19 mouse cellular contexts compared by ENCODE assay signal in the genomic region with DNA sequence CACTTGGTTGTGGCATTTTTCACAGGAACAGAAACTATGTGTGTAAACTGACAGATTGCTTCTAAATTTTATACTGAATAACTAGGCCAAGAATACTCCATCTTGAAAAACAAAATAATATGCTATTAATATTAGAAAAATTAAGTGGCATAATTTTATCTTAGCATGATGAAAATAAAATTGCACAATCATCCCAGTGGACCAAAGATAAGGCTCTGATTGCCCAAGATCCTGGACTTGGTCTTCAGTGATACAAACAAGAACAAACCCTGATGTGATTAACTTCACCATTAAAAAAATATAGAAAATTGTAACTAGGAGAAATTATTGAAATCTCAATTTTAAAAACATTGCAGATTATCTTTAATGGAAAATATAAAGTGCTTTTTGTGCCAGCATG.
DNase-seq lines count a peak whose midpoint lies in the region; ATAC-seq and TF ChIP-seq lines count a peak whose summit lies in the region.
"Had no signal": no experiment of that assay in that cellular context is flagged by ENCODE, and none has a peak within 500 bp of the region (broad histone marks: within the 10 kb centered on the region; RNA-seq: fewer than 3 reads in every experiment).

No protein-coding gene starts in this region.

- TF ChIP-seq EP300 in heart, adult 2 months (IDR thresholded peaks at IDR 0.05; ENCODE audit: insufficient read depth, low read depth, low read length), result no peak
- no peak for TF ChIP-seq EP300 in liver, postnatal 0 days (IDR thresholded peaks at IDR 0.05; ENCODE audit: low read depth)
- TF ChIP-seq EP300 in lung, postnatal 0 days (IDR thresholded peaks at IDR 0.05), result no peak

- H3K4me2 ChIP-seq in liver, postnatal 0 days (ENCODE audit: low read depth, low read length), result no peak overlapping the region
- no peak overlapping the region for H3K4me2 ChIP-seq in lung, postnatal 0 days (replicated peaks; ENCODE audit: low read depth, low read length)
- H3K4me2 ChIP-seq: embryonic facial prominence, embryonic 12.5 days; forebrain, embryonic 15.5 days; heart, embryonic 13.5 days; hindbrain, embryonic 14.5 days; intestine, embryonic 15.5 days had no signal

- no peak for TF ChIP-seq CTCF in heart, adult 2 months (IDR thresholded peaks at IDR 0.05)
- TF ChIP-seq CTCF in liver, adult 2 months (IDR thresholded peaks at IDR 0.05; ENCODE audit: low read depth, low read length), result no peak
- no peak for TF ChIP-seq CTCF in liver, postnatal 0 days (IDR thresholded peaks at IDR 0.05; ENCODE audit: low read depth)
- no peak for TF ChIP-seq CTCF in lung, postnatal 0 days (IDR thresholded peaks at IDR 0.05)

- no peaks in the 10 kb centered on the region for H3K27me3 ChIP-seq in heart, adult 2 months (ENCODE audit: control insufficient read depth, insufficient read depth, low read length)
- no peaks in the 10 kb centered on the region for H3K27me3 ChIP-seq in heart, embryonic 10.5 days (ENCODE audit: insufficient read depth, poor library complexity, severe bottlenecking)
- H3K27me3 ChIP-seq in liver, adult 2 months (ENCODE audit: control insufficient read depth, insufficient read depth, low read length), result 0 out of 2 replicates have a peak, but pooled peaks cover 2% of the 10 kb centered on the region
- no peaks in the 10 kb centered on the region for H3K27me3 ChIP-seq in liver, postnatal 0 days (ENCODE audit: insufficient read depth, low read length)
- H3K27me3 ChIP-seq in lung, postnatal 0 days (replicated peaks; ENCODE audit: insufficient read depth, low read length), result no peaks in the 10 kb centered on the region
- H3K27me3 ChIP-seq: embryonic facial prominence, embryonic 12.5 days; forebrain, embryonic 15.5 days; heart, embryonic 13.5 days; intestine, embryonic 15.5 days had no signal

- H3K79me2 ChIP-seq in heart, adult 2 months (replicated peaks; ENCODE audit: control insufficient read depth, insufficient read depth, low read length), result no peaks in the 10 kb centered on the region
- H3K79me2 ChIP-seq in liver, adult 2 months (ENCODE audit: control insufficient read depth, insufficient read depth, low read length), result no peaks in the 10 kb centered on the region

- H3K9me3 ChIP-seq in heart, embryonic 10.5 days, result no peaks in the 10 kb centered on the region
- no peaks in the 10 kb centered on the region for H3K9me3 ChIP-seq in liver, postnatal 0 days (ENCODE audit: low read length)
- no peaks in the 10 kb centered on the region for H3K9me3 ChIP-seq in lung, postnatal 0 days (ENCODE audit: low read length)
- H3K9me3 ChIP-seq: embryonic facial prominence, embryonic 12.5 days; forebrain, embryonic 15.5 days; G1E; heart, embryonic 13.5 days; hindbrain, embryonic 10.5 days; intestine, embryonic 15.5 days had no signal

- ATAC-seq in liver, postnatal 0 days, result no peak
- no peak for ATAC-seq in lung, postnatal 0 days
- peak; percentile 2; the same call in 1 of the 2 replicates for ATAC-seq in granulocyte monocyte progenitor cell, adult 5-6 weeks (replicated peaks; ENCODE audit: poor library complexity, severe bottlenecking)
- ATAC-seq: forebrain, embryonic 15.5 days; intestine, embryonic 15.5 days had no signal

- H3K4me3 ChIP-seq in heart, adult 2 months, result no peak overlapping the region
- no peak overlapping the region for H3K4me3 ChIP-seq in heart, embryonic 10.5 days
- H3K4me3 ChIP-seq in liver, adult 2 months (ENCODE audit: insufficient read depth, low read depth, low read length), result no peak overlapping the region
- H3K4me3 ChIP-seq in liver, postnatal 0 days (ENCODE audit: low read depth, low read length), result no peak overlapping the region
- no peak overlapping the region for H3K4me3 ChIP-seq in lung, postnatal 0 days (ENCODE audit: low read depth, low read length)
- H3K4me3 ChIP-seq: embryonic facial prominence, embryonic 12.5 days; forebrain, embryonic 15.5 days; heart, embryonic 13.5 days; hindbrain, embryonic 10.5 days; intestine, embryonic 15.5 days had no signal

- H3K36me3 ChIP-seq in heart, adult 2 months (ENCODE audit: control insufficient read depth, insufficient read depth, low read length), result no peaks in the 10 kb centered on the region
- H3K36me3 ChIP-seq in heart, embryonic 10.5 days, result no peaks in the 10 kb centered on the region
- no peaks in the 10 kb centered on the region for H3K36me3 ChIP-seq in liver, adult 2 months (ENCODE audit: control insufficient read depth, insufficient read depth, low read length)
- H3K36me3 ChIP-seq in liver, postnatal 0 days (replicated peaks; ENCODE audit: insufficient read depth, low read length), result no peaks in the 10 kb centered on the region
- no peaks in the 10 kb centered on the region for H3K36me3 ChIP-seq in lung, postnatal 0 days (ENCODE audit: insufficient read depth, low read length)
- H3K36me3 ChIP-seq: embryonic facial prominence, embryonic 12.5 days; forebrain, embryonic 15.5 days; G1E; heart, embryonic 13.5 days; hindbrain, embryonic 10.5 days; intestine, embryonic 15.5 days had no signal

- H3K27ac ChIP-seq in heart, adult 2 months, result peak overlapping the region; percentile 33
- H3K27ac ChIP-seq in heart, embryonic 10.5 days, result no peak overlapping the region
- H3K27ac ChIP-seq in liver, adult 2 months (replicated peaks; ENCODE audit: insufficient read depth, low read depth, low read length), result no peak overlapping the region
- H3K27ac ChIP-seq in liver, postnatal 0 days (ENCODE audit: low read depth), result no peak overlapping the region
- H3K27ac ChIP-seq in lung, postnatal 0 days (ENCODE audit: low read length), result no peak overlapping the region
- H3K27ac ChIP-seq: embryonic facial prominence, embryonic 12.5 days; forebrain, embryonic 15.5 days; heart, embryonic 13.5 days; hindbrain, embryonic 10.5 days; hindbrain, embryonic 14.5 days; intestine, embryonic 15.5 days had no signal

- no peaks in the 10 kb centered on the region for H3K4me1 ChIP-seq in heart, adult 2 months (ENCODE audit: control insufficient read depth, insufficient read depth, low read length)
- H3K4me1 ChIP-seq in heart, embryonic 10.5 days, result no peaks in the 10 kb centered on the region; the same call in 1 of the 2 replicates
- no peaks in the 10 kb centered on the region for H3K4me1 ChIP-seq in liver, adult 2 months (ENCODE audit: control insufficient read depth, insufficient read depth, low read length)
- no peaks in the 10 kb centered on the region for H3K4me1 ChIP-seq in liver, postnatal 0 days (ENCODE audit: insufficient read depth)
- H3K4me1 ChIP-seq in lung, postnatal 0 days (ENCODE audit: insufficient read depth, low read depth, low read length), result no peaks in the 10 kb centered on the region
- H3K4me1 ChIP-seq: embryonic facial prominence, embryonic 12.5 days; forebrain, embryonic 15.5 days; intestine, embryonic 15.5 days had no signal

- no peak for DNase-seq in heart, adult 2 months
- no peak for DNase-seq in heart, embryonic 10.5 days (ENCODE audit: low spot score)
- DNase-seq in liver, adult 2 months (ENCODE audit: extremely low read depth, low read depth, low spot score), result peak; percentile 17
- DNase-seq in liver, postnatal 0 days, result no peak
- peak; percentile 48 for DNase-seq in lung, postnatal 0 days (ENCODE audit: low spot score)
- no peak for DNase-seq in lung, postnatal 10 days
- DNase-seq: adrenal gland, postnatal 10 days; cerebellum, adult 11 months; cerebellum, adult 8-10 months; cerebellum, postnatal 14 days; gastrocnemius, postnatal 10 days had no signal

- intact Hi-C loops in heart, adult 2 months (cut with DNase I), result no loop called here

- TF ChIP-seq POLR2A in heart, adult 2 months (IDR thresholded peaks at IDR 0.05; ENCODE audit: insufficient read depth, low read depth, low read length), result no peak
- no peak for TF ChIP-seq POLR2A in liver, adult 2 months (IDR thresholded peaks at IDR 0.05; ENCODE audit: extremely low read depth, insufficient read depth, low read length)

- H3K9ac ChIP-seq in heart, adult 2 months (ENCODE audit: low read depth, low read length), result no peak overlapping the region
- no peak overlapping the region for H3K9ac ChIP-seq in liver, adult 2 months (ENCODE audit: low read depth, low read length)
- no peak overlapping the region for H3K9ac ChIP-seq in liver, postnatal 0 days (replicated peaks)
- no peak overlapping the region for H3K9ac ChIP-seq in lung, postnatal 0 days (replicated peaks; ENCODE audit: low read depth)
- H3K9ac ChIP-seq: embryonic facial prominence, embryonic 12.5 days; forebrain, embryonic 15.5 days; heart, embryonic 13.5 days; hindbrain, embryonic 14.5 days; intestine, embryonic 15.5 days had no signal

Comparison
In these comparisons a context has a peak if more than half of its experiments do, and no peak if none do; other contexts are left out.
1. DNase-seq: peak in liver, adult 2 months (single experiment) and lung, postnatal 0 days (single experiment); none in heart, adult 2 months (0 of 2), heart, embryonic 10.5 days (single experiment), liver, postnatal 0 days (single experiment) and lung, postnatal 10 days (single experiment).